In the genomic region with DNA sequence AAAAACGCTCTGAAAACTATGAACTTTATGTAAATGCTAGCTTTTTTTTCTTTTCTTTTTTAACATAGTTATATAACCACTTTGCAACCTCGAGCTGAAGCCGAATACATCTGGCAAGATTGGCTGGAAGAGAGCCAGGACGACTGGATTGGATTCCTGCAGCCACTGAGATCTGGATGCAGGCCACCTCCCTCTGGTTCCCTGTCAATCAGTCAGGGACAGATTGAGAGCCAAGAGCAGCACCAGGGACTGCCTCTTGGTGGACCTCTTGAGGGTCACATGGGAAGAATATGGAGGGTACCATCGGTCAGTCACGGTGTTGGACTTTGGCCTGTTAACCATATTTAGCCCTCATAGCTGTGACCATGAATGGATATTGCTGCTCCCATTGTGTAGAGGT, we compare ENCODE assay signal across 9 mouse cellular contexts.
DNase-seq lines count a peak whose midpoint lies in the region; ATAC-seq lines count a peak whose summit lies in the region.
"Had no signal": no experiment of that assay in that cellular context is flagged by ENCODE, and none has a peak within 500 bp of the region (broad histone marks: within the 10 kb centered on the region; RNA-seq: fewer than 3 reads in every experiment).

No protein-coding gene starts in this region.

- H3K4me2 ChIP-seq in forebrain, embryonic 14.5 days (ENCODE audit: low read length) = no peak overlapping the region
- no peak overlapping the region for H3K4me2 ChIP-seq in forebrain, embryonic 12.5 days
- H3K4me2 ChIP-seq: heart, embryonic 13.5 days had no signal

- no peaks in the 10 kb centered on the region for H3K27me3 ChIP-seq in forebrain, embryonic 14.5 days (replicated peaks; ENCODE audit: control insufficient read depth, insufficient read depth, low read length)
- H3K27me3 ChIP-seq in forebrain, embryonic 10.5 days (ENCODE audit: poor library complexity, severe bottlenecking) = no peaks in the 10 kb centered on the region
- no peaks in the 10 kb centered on the region for H3K27me3 ChIP-seq in forebrain, embryonic 12.5 days
- H3K27me3 ChIP-seq: heart, embryonic 13.5 days had no signal

- no peak overlapping the region for H3K27ac ChIP-seq in forebrain, embryonic 14.5 days (ENCODE audit: low read depth, low read length)
- H3K27ac ChIP-seq in forebrain, embryonic 10.5 days = no peak overlapping the region
- no peak overlapping the region for H3K27ac ChIP-seq in forebrain, embryonic 12.5 days
- H3K27ac ChIP-seq: heart, embryonic 13.5 days had no signal

- ATAC-seq in forebrain, embryonic 14.5 days = no peak
- no peak for ATAC-seq in forebrain, embryonic 12.5 days (ENCODE audit: low FRiP score)

- no peaks in the 10 kb centered on the region for H3K36me3 ChIP-seq in forebrain, embryonic 14.5 days (ENCODE audit: control insufficient read depth, insufficient read depth, low read length)
- no peaks in the 10 kb centered on the region for H3K36me3 ChIP-seq in forebrain, embryonic 10.5 days (replicated peaks)
- H3K36me3 ChIP-seq in forebrain, embryonic 12.5 days (replicated peaks) = no peaks in the 10 kb centered on the region
- H3K36me3 ChIP-seq: heart, embryonic 13.5 days had no signal

- no peak overlapping the region for H3K9ac ChIP-seq in forebrain, embryonic 14.5 days (ENCODE audit: low read length)
- H3K9ac ChIP-seq in forebrain, embryonic 12.5 days = no peak overlapping the region
- H3K9ac ChIP-seq: heart, embryonic 13.5 days had no signal

- no peaks in the 10 kb centered on the region for H3K9me3 ChIP-seq in forebrain, embryonic 14.5 days (replicated peaks; ENCODE audit: control insufficient read depth, low read length)
- no peaks in the 10 kb centered on the region for H3K9me3 ChIP-seq in forebrain, embryonic 10.5 days
- no peaks in the 10 kb centered on the region for H3K9me3 ChIP-seq in forebrain, embryonic 12.5 days
- H3K9me3 ChIP-seq: heart, embryonic 13.5 days had no signal

- no peak overlapping the region for H3K4me3 ChIP-seq in forebrain, embryonic 14.5 days (ENCODE audit: low read depth, low read length)
- H3K4me3 ChIP-seq in forebrain, embryonic 10.5 days = no peak overlapping the region
- H3K4me3 ChIP-seq in forebrain, embryonic 12.5 days (replicated peaks) = no peak overlapping the region
- H3K4me3 ChIP-seq: heart, embryonic 13.5 days had no signal

- H3K4me1 ChIP-seq in forebrain, embryonic 14.5 days (ENCODE audit: control insufficient read depth, insufficient read depth, low read length) = no peaks in the 10 kb centered on the region
- H3K4me1 ChIP-seq in forebrain, embryonic 10.5 days = peaks cover 5% of the 10 kb centered on the region; the same call in 1 of the 2 replicates
- H3K4me1 ChIP-seq in forebrain, embryonic 12.5 days = no peaks in the 10 kb centered on the region
- H3K4me1 ChIP-seq: heart, embryonic 13.5 days had no signal

- DNase-seq in forebrain, embryonic 14.5 days (ENCODE audit: low spot score) = peak; percentile 32
- DNase-seq in forebrain, embryonic 10.5 days (ENCODE audit: extremely low spot score, low spot score) = no peak
- peak; percentile 40 for DNase-seq in adrenal gland, adult 8-10 months
- DNase-seq in gastrocnemius, postnatal 10 days = peak; percentile 56
- DNase-seq in layer of hippocampus, adult 9-10 months (ENCODE audit: low spot score) = peak; percentile 17
- peak; percentile 80 to 83 for DNase-seq in right cerebral cortex, postnatal 10 days (ENCODE audit: low spot score in 2 of 2)
- no peak for DNase-seq in MN1 (ENCODE audit: low spot score)

- WGBS in forebrain, embryonic 14.5 days = 78% methylated on average over 6 of the region's 6 CpGs
- 86% methylated on average over 6 of the region's 6 CpGs for WGBS in forebrain, embryonic 10.5 days
- WGBS in forebrain, embryonic 12.5 days = 89% methylated on average over 6 of the region's 6 CpGs

Comparison
In these comparisons a context has a peak if more than half of its experiments do, and no peak if none do; other contexts are left out.
1. DNase-seq: peak in forebrain, embryonic 14.5 days (single experiment), adrenal gland, adult 8-10 months (single experiment), gastrocnemius, postnatal 10 days (single experiment), layer of hippocampus, adult 9-10 months (single experiment) and right cerebral cortex, postnatal 10 days (2 of 2); none in forebrain, embryonic 10.5 days (single experiment) and MN1 (single experiment).